Mouse (Mus musculus): ENCODE measurements around the gene Onecut1. TPM values are rescaled to one million over a fixed set of nuclear protein-coding genes. Genes with fewer than 3 reads are reported as not detected.

The Onecut1 gene
- under 1 TPM in 1 of 2 experiments, not detected in 1; 0.16 TPM for total RNA-seq (2021)

DNA sequence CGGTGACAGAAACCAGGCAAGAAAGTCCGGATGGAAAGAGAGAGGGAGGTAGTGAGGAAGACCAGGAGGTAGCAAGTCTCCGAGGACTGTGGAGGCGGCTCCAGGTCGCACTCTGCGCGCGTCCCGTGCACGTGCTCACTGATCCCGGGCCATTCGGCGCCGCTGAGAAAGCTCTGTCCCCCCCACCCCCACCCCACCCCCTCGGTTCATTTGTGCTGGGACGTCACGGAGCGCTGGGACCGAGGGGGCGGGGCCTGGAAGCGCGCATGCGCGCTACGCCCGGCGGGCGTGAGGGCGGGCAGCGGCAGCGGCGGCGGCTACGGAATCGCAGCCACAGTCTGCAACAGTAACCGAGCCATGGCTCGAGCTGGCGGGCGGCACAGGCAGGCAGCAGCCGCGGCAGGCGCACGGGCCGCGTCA lies at the start of gene Onecut1:
TSS of gene Onecut1 (plus strand) at position 361 of the 420 bp plus-strand sequence.
- DNase-seq: peak; percentile 73
- intact Hi-C loops (cut with DNase I): loop anchor here (10.0 kb wide), 2 partner anchors 327 to 577 kb away; no protein-coding TSS in a partner anchor

- DNase-seq: peak; percentile 44
- intact Hi-C loops (cut with DNase I): no loop called here
Measured at GRCm38 (mm10) chr9:74819736-74820511, 41.8 kb upstream of the Onecut1 start.

DNA sequence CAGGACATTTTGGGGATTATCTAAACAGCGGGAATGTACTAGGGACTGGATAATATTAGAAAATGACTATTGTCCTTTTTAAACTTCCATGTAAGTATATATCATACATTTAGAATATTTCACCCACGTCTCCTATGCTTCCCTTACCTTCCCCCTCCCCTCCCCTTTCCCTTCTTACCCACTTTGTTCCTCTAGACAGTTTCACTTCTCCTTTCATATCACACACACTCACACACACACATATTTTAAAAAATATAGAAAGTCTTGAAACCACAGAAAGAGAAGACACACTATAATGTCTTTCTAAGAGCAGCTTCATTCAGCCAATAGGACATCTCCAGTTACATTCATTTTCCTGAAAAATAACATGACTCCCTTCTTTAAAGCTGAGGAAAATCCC lies 36.6 kb upstream of the Onecut1 start:
- intact Hi-C loops (cut with DNase I): no loop called here
- no peak for DNase-seq

GRCm38 (mm10) chr9:74829206-74829605 lies 32.5 kb upstream of the Onecut1 start:
- DNase-seq: no peak
- intact Hi-C loops (cut with DNase I): no loop called here

- DNase-seq: no peak
- intact Hi-C loops (cut with DNase I): no loop called here
Measured at GRCm38 (mm10) chr9:74842890-74843289, 18.8 kb upstream of the Onecut1 start.

GRCm38 (mm10) chr9:74846867-74847830 lies 14.6 kb upstream of the Onecut1 start:
- no peak for DNase-seq
- intact Hi-C loops (cut with DNase I): no loop called here

DNA sequence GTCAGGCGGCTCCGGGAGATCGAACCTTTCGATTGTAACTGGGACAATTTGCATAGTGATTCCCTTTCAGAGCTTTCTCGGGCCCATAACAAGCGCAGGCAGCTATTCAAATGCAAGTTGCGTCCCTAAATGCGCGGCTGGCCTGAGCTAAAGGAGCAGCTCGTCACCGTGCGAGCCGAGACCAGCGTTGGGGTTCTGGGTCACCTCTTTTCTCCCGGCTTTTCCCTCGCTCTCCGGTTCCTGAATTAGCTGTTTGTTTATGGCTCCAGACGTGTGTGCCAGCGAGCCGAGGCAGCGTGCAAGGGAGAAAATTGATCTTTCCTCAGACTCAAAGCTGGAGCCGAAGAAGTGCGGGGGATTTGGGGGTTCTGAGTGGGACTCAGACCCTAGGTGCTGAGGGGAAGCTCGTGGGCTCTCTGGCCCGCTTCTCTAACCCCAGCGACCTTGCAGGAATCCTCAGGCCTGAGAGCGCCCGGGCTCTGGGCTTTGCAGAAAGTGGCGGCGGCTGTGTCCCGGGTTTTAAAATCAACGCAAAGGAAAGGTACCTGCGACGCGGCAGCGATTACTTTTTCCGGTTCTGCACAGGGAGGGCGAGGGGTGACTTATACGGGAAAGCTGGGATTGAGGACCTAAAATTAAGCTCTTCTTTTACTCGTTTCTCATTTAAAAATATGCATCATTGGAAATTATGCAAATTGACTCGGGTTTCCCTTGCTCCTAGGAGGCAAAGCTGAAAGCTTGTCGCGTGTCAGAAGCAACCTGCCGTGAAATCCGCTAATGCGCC lies 13.1 kb upstream of the Onecut1 start:
- no peak for DNase-seq
- intact Hi-C loops (cut with DNase I): no loop called here

DNA sequence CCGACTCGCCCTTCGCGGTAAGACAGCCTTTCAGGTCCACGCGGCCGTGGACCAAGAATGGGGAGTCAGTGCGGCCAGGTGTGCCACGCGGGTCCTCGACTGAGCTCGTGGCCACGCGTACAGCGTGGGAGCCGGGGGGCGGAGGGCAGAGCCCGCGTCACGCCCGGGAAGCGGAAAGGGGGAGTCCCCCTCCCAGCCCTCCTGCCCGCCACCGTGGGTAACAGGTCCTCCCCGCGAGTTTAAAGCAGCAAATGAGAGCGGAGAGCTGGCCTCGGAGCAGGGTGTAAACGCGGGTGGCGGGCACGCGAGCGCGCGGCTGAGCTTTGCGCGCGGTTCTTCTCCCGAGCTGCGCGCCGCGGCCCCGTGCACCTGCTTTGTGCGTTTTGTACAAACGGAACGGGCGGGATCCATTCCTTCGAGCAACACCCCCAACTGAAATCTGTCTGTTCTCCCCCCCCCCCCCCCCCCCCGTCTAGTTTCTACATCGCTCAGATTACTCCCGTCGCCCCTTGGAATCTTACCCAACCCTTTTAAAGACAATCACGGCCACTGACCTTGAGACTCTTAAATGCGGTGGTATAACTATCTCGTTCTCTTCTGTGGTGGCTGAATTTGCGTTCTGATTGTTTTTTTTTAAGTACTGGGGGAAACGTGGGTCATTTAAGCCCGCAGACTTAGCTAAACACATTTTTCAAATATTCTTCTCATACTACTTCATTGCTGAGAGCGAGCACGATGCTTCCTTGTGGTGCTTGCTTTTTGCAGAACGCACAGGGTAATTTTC lies 12.3 kb upstream of the Onecut1 start:
- DNase-seq: no peak
- intact Hi-C loops (cut with DNase I): no loop called here

DNA sequence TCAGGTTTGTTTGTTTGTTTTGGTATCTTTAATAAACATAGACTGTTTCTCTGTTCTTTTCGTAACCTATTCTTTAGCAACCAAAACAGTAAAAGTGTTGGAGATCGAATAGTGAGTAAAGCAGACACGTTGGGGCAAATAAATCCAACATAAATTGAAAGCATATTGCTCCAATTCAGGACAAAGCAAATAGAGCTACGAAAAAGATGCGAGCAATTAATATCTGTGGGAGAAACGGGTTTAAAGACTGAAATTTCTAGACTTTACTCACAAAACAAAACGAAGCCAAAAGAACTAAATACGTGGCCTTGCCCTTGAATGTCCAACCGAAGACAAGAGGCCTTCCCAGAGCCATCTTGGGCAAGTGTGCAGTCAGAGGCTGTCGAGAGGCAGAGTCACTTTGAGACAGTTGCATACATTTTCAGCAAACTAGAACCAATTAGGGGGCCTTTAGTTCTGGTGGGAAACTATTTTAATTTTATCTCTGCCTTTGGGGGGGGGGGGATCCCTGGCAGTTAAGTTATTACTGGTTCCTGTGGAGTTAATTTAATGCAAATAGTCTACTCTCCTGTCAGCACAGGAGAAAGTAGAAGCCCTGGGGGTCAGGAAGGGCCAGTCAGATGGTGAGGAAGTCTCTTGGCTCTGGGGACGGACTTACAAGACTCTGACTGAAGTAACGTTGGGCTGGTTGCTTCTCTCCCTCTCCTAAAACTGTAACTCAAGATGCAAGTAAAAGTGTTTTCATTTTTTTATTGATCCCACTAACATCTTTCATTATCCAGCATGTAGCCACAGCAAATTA lies 11.5 kb upstream of the Onecut1 start:
- DNase-seq: no peak
- intact Hi-C loops (cut with DNase I): no loop called here

GRCm38 (mm10) chr9:74850781-74851145 lies 11.0 kb upstream of the Onecut1 start:
- intact Hi-C loops (cut with DNase I): no loop called here
- DNase-seq: no peak

DNA sequence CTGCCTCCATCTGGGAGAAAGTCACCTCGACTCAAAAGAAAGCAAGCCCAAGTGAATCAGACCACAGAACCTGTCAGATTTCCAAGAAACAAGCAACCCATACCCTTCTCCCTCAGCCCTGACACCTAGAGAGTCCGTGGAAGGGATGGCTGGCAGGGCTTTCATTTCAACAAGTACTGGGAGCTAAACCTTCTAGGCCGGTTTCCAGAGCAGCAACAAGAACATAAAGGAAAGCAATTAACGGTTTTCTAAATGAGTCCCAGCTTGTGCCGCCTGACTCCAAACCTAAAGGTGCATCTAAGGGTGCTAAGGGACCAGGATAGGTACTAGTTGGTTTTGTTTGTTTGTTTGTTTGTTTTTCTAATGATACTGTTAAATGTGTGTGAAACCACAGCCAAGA lies 10.1 kb upstream of the Onecut1 start:
- DNase-seq: no peak

GRCm38 (mm10) chr9:74852361-74852760 lies 9.4 kb upstream of the Onecut1 start:
- intact Hi-C loops (cut with DNase I): no loop called here
- DNase-seq: no peak

More for the DNA sequence above, 10.1 kb upstream of the Onecut1 start:
- intact Hi-C loops (cut with DNase I): no loop called here

- intact Hi-C loops (cut with DNase I): no loop called here
- DNase-seq: no peak
Measured at GRCm38 (mm10) chr9:74853191-74854072, 8.3 kb upstream of the Onecut1 start.

- DNase-seq: no peak
- intact Hi-C loops (cut with DNase I): no loop called here
Measured at GRCm38 (mm10) chr9:74854073-74854591, 7.6 kb upstream of the Onecut1 start.

- intact Hi-C loops (cut with DNase I): no loop called here
- no peak for DNase-seq
Measured at GRCm38 (mm10) chr9:74855446-74855845, 6.3 kb upstream of the Onecut1 start.

- intact Hi-C loops (cut with DNase I): no loop called here
Measured at GRCm38 (mm10) chr9:74856578-74857507, 4.9 kb upstream of the Onecut1 start.

GRCm38 (mm10) chr9:74857508-74857840 lies 4.2 kb upstream of the Onecut1 start:
- intact Hi-C loops (cut with DNase I): no loop called here
- no peak for DNase-seq

More at GRCm38 (mm10) chr9:74856578-74857507, 4.9 kb upstream of the Onecut1 start:
- no peak for DNase-seq

Data from left cerebral cortex, postnatal 4 days (tissue).